Mouse (Mus musculus) lung, adult 2 months (tissue): Measurements from ENCODE around the gene Rbbp9.

Experiments used
- CTCF ChIP-seq: fragments of 200-500 bp; IDR thresholded peaks from 2 replicates; pipeline ENCODE4 v1.5.1; 2011; ENCODE audit warnings: mild to moderate bottlenecking, low read length, control low read depth; ENCODE audit not compliant: insufficient read depth
- POLR2A ChIP-seq: fragments of 200-500 bp; IDR thresholded peaks from 2 replicates; pipeline ENCODE4 v1.6.1; 2011; ENCODE audit warnings: low read depth, mild to moderate bottlenecking, control low read depth, low read length, borderline replicate concordance; ENCODE audit errors: extremely low read depth

DNA sequence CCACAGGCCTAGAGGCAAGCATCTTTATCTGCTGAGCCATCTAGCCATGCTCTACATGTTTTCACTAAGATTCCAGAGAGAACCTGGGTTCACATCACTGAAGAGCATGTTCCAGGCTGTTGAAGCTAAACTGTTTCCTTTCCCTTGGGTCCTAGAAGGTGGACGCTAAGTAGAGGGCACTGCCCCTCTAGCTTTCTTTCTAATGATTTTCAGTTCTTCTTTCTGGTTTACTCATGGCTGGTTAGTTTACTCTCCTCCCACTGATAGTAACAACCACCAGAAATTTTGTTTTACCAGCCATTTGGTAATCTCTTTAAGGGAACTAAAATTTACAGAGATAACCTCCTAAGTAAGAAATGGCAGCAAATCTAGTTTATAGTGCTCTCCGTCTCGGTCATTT lies 3.2 kb upstream of the Rbbp9 start:
- TF ChIP-seq CTCF (no peak), POLR2A (no peak)
